Mouse (Mus musculus) heart, embryonic 15.5 days (tissue): ENCODE measurements around the gene Sfta2. TPM values are rescaled to one million over a fixed set of nuclear protein-coding genes. Genes with fewer than 3 reads are reported as not detected.

Source experiments
- ATAC-seq: fragments of 200-750 bp; cut with Nextera tagmentation; replicated peaks from 2 replicates; pipeline ENCODE4 v1.8.0; 2017; ENCODE audit warnings: low read depth, moderate TSS enrichment; ENCODE audit not compliant: insufficient number of reproducible peaks, insufficient read depth, low FRiP score
- H3K27ac ChIP-seq: fragments of 300-500 bp; sonication (generic); 2 replicates; pipeline ENCODE4 v1.5.1; 2015; ENCODE audit warnings: mild to moderate bottlenecking, inconsistent platforms
- H3K27me3 ChIP-seq: fragments of 300-500 bp; sonication (generic); 2 replicates; pipeline ENCODE4 v1.6.1; 2015; ENCODE audit warnings: inconsistent platforms
- H3K36me3 ChIP-seq: fragments of 300-500 bp; sonication (generic); 2 replicates; pipeline ENCODE4 v1.6.1; 2015; ENCODE audit warnings: mild to moderate bottlenecking, inconsistent platforms
- H3K4me1 ChIP-seq: fragments of 300-500 bp; sonication (generic); replicated peaks from 2 replicates; pipeline ENCODE4 v1.6.1; 2015; ENCODE audit warnings: inconsistent platforms
- H3K4me2 ChIP-seq: fragments of 300-500 bp; sonication (generic); 2 replicates; pipeline ENCODE4 v1.6.1; 2015; ENCODE audit warnings: inconsistent platforms, mild to moderate bottlenecking, moderate library complexity
- H3K4me3 ChIP-seq: fragments of 300-500 bp; sonication (generic); 2 replicates; pipeline ENCODE4 v1.5.1; 2015; ENCODE audit warnings: mild to moderate bottlenecking, inconsistent platforms
- H3K9ac ChIP-seq: fragments of 300-500 bp; sonication (generic); 2 replicates; pipeline ENCODE4 v1.6.1; 2015; ENCODE audit warnings: mild to moderate bottlenecking, inconsistent platforms
- H3K9me3 ChIP-seq: fragments of 300-500 bp; sonication (generic); replicated peaks from 2 replicates; pipeline ENCODE4 v1.6.1; 2016; ENCODE audit warnings: inconsistent platforms
- WGBS: fragments of 180-500 bp; shearing (Covaris S2); methylation state at CpG from one replicate; pipeline ENCODE4 v1.1.7; 2015; ENCODE audit warnings: mixed read lengths; 5-methylcytosine and 5-hydroxymethylcytosine counted together
- polyA plus RNA-seq: library from polyadenylated mRNA; unstranded; fragments of >200 nt; fragmentation: Nextera tagmentation; extraction: Ambion mirVana; gene quantifications from 2 replicates; pipeline ENCODE4 v1.2.1, GENCODE M21; 2015

Gene Sfta2
- polyA plus RNA-seq, 1 experiment from 2014 or later: 2.7 TPM

DNA sequence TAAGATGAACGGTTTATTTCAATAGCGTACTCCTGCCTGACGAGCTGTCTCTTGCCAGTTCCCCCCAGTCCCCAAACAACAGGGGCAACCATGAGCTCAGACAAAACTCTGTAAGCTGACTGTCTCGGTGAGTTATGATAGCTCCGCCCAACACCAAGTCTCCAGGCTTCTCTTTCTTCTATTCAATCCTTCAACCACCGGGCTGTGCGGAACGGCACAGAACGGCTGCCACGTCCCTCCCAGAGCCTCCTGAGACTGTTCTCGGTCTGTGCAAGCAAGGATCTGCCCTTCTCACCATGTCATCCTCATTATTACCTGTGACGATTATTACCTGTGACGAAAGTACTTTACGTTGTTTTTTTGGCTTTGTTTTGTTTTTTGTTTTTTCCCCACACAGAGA, 30.5 kb upstream of the Sfta2 start:
- no peak for ATAC-seq
- Histone ChIP-seq H3K27ac (no peak overlapping the region), H3K36me3 (no peaks in the 10 kb centered on the region), H3K4me3 (no peak overlapping the region), H3K9ac (no peak overlapping the region), H3K9me3 (no peaks in the 10 kb centered on the region), H3K4me1 (peaks cover 12% of the 10 kb centered on the region), H3K4me2 (no peak overlapping the region), H3K27me3 (peaks cover 38% of the 10 kb centered on the region)
- WGBS: 82% methylated on average over 14 of the region's 14 CpGs

DNA sequence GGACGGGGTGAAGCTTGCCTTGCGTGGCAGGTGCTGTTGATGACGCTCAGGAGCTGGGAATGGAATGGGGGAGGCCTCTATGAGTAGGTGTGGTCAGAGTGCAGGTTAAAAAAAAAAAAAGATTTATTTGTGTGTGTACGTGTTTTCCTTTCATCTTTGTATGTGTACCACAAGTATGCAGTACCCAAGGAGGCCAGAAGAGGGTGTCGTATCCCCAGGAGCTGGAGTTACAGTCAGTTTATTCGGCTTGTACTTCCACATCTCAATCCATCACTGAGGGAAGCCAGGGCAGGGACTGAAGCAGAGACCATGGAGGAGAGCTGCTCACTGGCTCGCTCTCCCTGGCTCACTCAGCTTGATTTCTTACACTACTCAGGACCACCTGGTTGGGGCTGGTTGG, 29.9 kb upstream of the Sfta2 start:
- no peak for ATAC-seq
- Histone ChIP-seq H3K4me1 (peaks cover 12% of the 10 kb centered on the region), H3K4me2 (no peak overlapping the region), H3K36me3 (no peaks in the 10 kb centered on the region), H3K4me3 (no peak overlapping the region), H3K27me3 (peaks cover 39% of the 10 kb centered on the region), H3K9ac (no peak overlapping the region), H3K9me3 (no peaks in the 10 kb centered on the region), H3K27ac (no peak overlapping the region)
- WGBS: 92% methylated on average over 7 of the region's 7 CpGs

DNA sequence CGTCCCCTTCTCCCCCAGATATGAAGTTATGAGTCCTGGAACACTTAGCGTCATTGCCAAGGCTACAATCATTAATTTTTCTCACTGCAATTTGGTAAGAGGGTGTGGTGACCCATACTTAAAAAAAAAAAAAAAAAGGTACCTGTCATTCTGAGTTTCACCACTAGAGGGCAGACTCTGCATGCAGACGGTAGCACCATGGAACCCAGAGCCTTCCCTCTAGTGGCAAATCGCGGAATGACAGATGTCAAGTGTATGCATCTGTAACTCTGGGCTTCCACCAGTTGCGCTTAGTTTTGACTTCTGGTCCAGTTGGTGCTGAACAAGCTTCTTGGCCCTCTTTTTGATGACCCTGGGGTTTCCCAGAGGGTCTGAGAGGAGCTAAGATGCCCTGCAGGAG, 23.1 kb upstream of the Sfta2 start:
- no peaks in the 10 kb centered on the region for H3K9me3 ChIP-seq
- peaks cover 17% of the 10 kb centered on the region for H3K27me3 ChIP-seq
- no peak overlapping the region for H3K9ac ChIP-seq
- no peaks in the 10 kb centered on the region for H3K36me3 ChIP-seq
- H3K4me2 ChIP-seq: no peak overlapping the region
- WGBS: 21% methylated on average over 6 of the region's 6 CpGs
- H3K4me3 ChIP-seq: no peak overlapping the region
- ATAC-seq: no peak
- H3K27ac ChIP-seq: no peak overlapping the region
- H3K4me1 ChIP-seq: no peaks in the 10 kb centered on the region

DNA sequence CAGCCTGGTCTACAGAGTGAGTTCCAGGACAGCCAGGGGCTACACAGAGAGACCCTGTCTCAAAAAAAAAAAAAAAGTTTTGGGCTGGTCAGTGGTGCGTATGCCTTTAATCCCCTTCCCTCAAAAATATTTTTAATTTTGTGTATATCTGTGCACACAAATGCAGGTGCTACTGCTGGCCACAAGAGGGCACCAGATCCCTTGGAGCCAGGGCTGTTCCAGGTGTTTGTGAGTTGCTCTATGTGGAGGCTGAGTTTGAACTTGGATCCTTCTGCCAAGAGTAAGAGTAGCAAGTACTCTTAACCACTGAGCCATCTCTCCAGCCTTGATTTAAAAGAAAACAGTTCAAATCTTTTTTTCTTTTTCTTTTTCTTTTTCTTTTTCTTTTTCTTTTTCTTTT, 18.4 kb upstream of the Sfta2 start:
- no peak overlapping the region for H3K27ac ChIP-seq
- 88% methylated on average over 1 of the region's 1 CpGs for WGBS
- H3K9ac ChIP-seq: no peak overlapping the region
- 0 out of 2 replicates have a peak, but pooled peaks cover 2% of the 10 kb centered on the region for H3K4me1 ChIP-seq
- H3K9me3 ChIP-seq: 0 out of 2 replicates have a peak, but pooled peaks cover 4% of the 10 kb centered on the region
- no peaks in the 10 kb centered on the region for H3K36me3 ChIP-seq
- ATAC-seq: no peak
- H3K4me3 ChIP-seq: no peak overlapping the region
- H3K27me3 ChIP-seq: peaks cover 6% of the 10 kb centered on the region; the same call in 1 of the 2 replicates
- H3K4me2 ChIP-seq: no peak overlapping the region

DNA sequence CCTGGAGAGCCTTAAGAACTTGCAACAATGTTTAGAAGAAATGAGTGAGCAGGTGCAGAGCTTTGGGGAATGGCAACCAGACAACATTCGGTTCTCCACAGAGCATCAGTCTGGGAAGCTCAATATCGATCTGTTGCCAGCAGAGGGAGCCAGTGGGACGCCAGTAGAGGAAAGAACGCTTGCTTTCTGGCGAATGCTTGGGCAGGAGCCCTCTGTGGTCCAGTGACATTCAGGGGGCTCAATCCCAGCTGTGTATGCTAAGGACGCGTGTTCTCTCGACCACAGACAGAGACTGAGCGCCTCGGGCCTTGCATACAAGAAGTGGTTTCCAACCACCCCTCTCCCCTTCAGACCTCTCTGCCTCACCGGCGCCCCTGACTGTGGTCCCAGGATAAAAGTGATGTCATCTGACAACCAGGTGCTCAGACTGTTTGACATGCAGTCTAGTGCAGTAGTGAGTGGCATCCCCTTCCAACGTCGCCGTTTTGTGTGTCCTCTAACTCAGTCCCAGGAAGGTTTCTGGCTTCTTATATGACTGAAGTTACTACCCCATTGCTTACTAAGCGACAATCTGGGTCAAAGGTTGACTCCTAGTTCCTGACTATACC, 16.9 kb upstream of the Sfta2 start:
- Histone ChIP-seq H3K9me3 (0 out of 2 replicates have a peak, but pooled peaks cover 4% of the 10 kb centered on the region), H3K4me1 (0 out of 2 replicates have a peak, but pooled peaks cover 2% of the 10 kb centered on the region), H3K27me3 (peaks cover 6% of the 10 kb centered on the region; the same call in 1 of the 2 replicates), H3K4me3 (no peak overlapping the region), H3K4me2 (peak overlapping the region; percentile 41), H3K9ac (no peak overlapping the region), H3K36me3 (no peaks in the 10 kb centered on the region), H3K27ac (no peak overlapping the region)
- no peak for ATAC-seq
- WGBS: 16% methylated on average over 16 of the region's 16 CpGs

DNA sequence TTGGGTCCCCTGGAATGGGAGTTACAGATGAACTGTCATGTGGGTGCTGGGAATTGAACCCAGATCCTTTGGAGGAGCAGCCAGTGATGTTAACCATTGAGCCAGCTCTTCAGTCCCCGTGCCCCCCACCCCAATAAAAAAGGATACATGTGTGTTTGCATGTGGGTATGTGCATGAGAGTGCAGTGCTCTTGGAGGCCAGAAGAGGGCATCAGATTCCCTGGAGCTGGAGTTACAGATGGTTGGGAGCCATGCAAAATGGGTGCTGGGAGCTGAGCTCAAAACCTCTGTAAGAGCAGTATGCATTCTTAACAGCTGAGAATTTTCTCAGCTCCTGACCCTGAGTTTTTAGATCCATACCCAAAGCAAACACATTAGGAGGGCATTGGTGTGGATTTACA, 14.1 kb upstream of the Sfta2 start:
- H3K4me3 ChIP-seq: no peak overlapping the region
- H3K9me3 ChIP-seq: 0 out of 2 replicates have a peak, but pooled peaks cover 4% of the 10 kb centered on the region
- 65% methylated on average over 1 of the region's 1 CpGs for WGBS
- H3K36me3 ChIP-seq: no peaks in the 10 kb centered on the region
- H3K27me3 ChIP-seq: peaks cover 6% of the 10 kb centered on the region; the same call in 1 of the 2 replicates
- no peak overlapping the region for H3K4me2 ChIP-seq
- H3K9ac ChIP-seq: no peak overlapping the region
- no peak for ATAC-seq
- H3K4me1 ChIP-seq: 0 out of 2 replicates have a peak, but pooled peaks cover 2% of the 10 kb centered on the region
- no peak overlapping the region for H3K27ac ChIP-seq

DNA sequence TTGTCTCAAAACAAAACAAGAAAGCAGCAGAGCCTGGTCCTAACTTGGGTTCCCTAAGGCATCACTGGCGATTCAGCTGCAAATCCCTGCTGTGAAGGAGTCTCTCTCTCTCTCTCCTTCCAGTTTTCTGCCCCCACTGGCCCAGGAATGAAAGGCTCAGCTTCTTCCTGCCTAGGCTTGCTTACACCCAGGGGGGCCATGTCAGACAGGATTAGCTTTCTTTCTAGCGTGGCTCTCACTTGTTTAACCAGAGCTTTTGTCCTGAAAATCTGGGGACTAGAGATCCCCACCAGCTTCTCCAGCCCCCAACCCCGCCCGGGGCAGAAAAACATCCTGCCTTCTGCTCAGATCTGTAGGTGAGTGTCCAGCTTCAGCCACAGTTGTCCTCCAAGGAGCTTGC, 13.0 kb upstream of the Sfta2 start:
- Histone ChIP-seq H3K4me3 (no peak overlapping the region), H3K27ac (no peak overlapping the region), H3K4me1 (0 out of 2 replicates have a peak, but pooled peaks cover 2% of the 10 kb centered on the region), H3K27me3 (peaks cover 6% of the 10 kb centered on the region; the same call in 1 of the 2 replicates), H3K9ac (no peak overlapping the region), H3K36me3 (no peaks in the 10 kb centered on the region), H3K9me3 (0 out of 2 replicates have a peak, but pooled peaks cover 4% of the 10 kb centered on the region), H3K4me2 (no peak overlapping the region)
- ATAC-seq: no peak
- 29% methylated on average over 4 of the region's 4 CpGs for WGBS

DNA sequence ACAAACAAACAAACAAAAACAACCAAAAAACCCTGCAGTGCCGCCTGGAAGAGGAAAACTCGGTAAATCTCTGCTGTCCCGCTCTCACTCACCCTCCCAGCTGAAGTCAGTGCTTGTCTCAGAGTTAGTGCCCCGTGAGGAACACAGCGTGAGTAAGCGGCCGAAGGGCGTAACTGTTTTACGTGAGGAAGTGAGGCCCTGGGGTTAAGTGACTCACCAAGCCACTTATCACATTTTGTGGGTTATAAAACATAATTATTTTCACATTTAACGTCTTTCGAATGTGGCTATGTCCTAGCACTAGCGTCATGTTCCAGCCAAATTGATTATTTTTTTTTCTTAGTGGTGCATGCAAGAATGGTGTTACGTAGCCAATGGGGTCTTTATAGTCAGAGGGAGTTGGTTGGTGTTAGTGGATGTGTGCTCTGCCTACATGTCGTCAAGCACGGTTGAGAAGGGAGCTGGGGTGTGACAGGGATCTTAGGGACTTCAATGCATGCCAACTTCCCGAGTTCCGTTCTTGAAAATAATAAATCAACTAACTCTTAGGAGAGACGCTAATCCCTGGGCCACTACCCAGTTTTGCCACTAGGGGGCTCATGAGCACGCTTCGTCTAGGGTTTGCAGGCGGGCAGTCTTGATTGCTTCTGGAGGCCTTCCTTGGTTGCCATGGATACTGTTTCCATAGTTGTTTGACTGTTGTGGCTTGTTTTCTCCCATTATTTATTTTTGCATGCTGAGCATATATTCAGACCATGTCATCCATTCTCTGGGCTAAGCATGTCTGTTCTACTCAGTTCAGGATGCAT, 10.7 kb upstream of the Sfta2 start:
- Histone ChIP-seq H3K27me3 (peaks cover 1% of the 10 kb centered on the region; the same call in 1 of the 2 replicates), H3K4me1 (no peaks in the 10 kb centered on the region), H3K36me3 (no peaks in the 10 kb centered on the region), H3K9ac (no peak overlapping the region), H3K27ac (no peak overlapping the region), H3K9me3 (0 out of 2 replicates have a peak, but pooled peaks cover 4% of the 10 kb centered on the region), H3K4me3 (no peak overlapping the region), H3K4me2 (no peak overlapping the region; the same call in 1 of the 2 replicates)
- 45% methylated on average over 21 of the region's 21 CpGs for WGBS
- no peak for ATAC-seq

DNA sequence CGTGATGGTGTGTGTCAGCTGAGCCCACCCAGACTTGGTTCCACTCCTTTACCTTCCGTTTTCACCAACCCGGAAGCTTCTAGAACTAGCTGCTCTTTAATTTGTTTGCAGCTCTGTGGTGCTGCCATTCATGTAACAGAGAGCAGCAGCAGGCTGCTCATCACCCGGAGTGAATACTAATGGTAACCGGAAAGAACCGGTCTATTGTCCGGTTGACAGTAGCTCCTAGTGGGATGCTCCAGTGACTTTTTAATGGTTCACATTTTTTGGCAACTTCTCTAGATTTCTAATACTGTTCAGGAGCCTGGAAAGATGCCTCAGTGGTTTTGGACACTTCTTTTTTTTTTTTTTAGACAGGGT, 10.2 kb upstream of the Sfta2 start:
- Histone ChIP-seq H3K27me3 (no peaks in the 10 kb centered on the region), H3K4me2 (no peak overlapping the region), H3K9me3 (0 out of 2 replicates have a peak, but pooled peaks cover 4% of the 10 kb centered on the region), H3K4me3 (no peak overlapping the region), H3K27ac (no peak overlapping the region), H3K4me1 (no peaks in the 10 kb centered on the region), H3K9ac (no peak overlapping the region), H3K36me3 (no peaks in the 10 kb centered on the region)
- ATAC-seq: no peak
- WGBS: 92% methylated on average over 7 of the region's 7 CpGs

DNA sequence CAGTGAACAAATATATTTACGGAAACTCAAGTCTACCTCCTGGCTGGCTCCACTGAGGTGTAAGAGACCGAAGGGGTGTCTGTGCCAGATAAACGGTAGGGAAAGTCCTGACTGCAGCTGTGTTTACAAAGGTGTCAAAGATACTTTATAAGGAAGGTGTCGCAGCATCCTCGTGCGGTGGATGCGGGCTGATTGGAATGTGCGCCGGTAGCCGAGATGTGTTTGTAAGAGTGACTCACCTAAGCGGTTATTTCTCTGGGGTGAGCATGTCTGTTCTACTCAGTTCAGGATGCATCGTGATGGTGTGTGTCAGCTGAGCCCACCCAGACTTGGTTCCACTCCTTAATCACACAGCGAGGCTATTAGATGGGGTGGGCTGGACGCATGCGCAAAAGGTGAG, 9.6 kb upstream of the Sfta2 start:
- Histone ChIP-seq H3K36me3 (no peaks in the 10 kb centered on the region), H3K27me3 (no peaks in the 10 kb centered on the region; the same call in 1 of the 2 replicates), H3K27ac (no peak overlapping the region), H3K9ac (no peak overlapping the region), H3K4me2 (no peak overlapping the region), H3K9me3 (0 out of 2 replicates have a peak, but pooled peaks cover 4% of the 10 kb centered on the region), H3K4me1 (no peaks in the 10 kb centered on the region), H3K4me3 (no peak overlapping the region)
- 84% methylated on average over 15 of the region's 15 CpGs for WGBS
- ATAC-seq: no peak

DNA sequence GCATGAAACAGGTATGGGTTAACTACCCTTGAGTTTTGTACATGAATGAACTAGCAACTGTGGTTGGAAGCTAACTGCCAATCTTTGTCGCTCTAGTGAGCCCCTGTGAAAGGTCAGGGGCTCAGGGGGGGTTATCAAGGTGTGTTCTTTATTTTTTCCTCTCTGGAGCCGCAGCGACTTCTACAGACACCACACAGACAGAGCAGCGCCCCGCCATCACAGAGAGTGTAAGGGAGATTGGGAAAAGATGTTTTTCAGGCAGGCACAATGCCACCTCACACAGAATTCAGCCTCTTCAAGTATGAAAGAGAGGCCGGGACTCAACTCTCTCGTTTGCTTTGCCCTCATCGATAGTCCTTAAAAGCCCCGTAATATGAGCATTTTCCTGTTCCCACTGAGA, 9.2 kb upstream of the Sfta2 start:
- H3K9me3 ChIP-seq: 0 out of 2 replicates have a peak, but pooled peaks cover 4% of the 10 kb centered on the region
- no peaks in the 10 kb centered on the region; the same call in 1 of the 2 replicates for H3K27me3 ChIP-seq
- H3K4me3 ChIP-seq: no peak overlapping the region
- ATAC-seq: no peak
- no peak overlapping the region for H3K4me2 ChIP-seq
- WGBS: 76% methylated on average over 9 of the region's 9 CpGs
- no peak overlapping the region for H3K27ac ChIP-seq
- H3K36me3 ChIP-seq: no peaks in the 10 kb centered on the region
- no peak overlapping the region for H3K9ac ChIP-seq
- H3K4me1 ChIP-seq: no peaks in the 10 kb centered on the region
